Mouse (Mus musculus): ENCODE data around the gene Npdc1. TPM values are rescaled to one million over a fixed set of nuclear protein-coding genes. Genes with fewer than 3 reads are reported as not detected.

Gene Npdc1
- polyA plus RNA-seq, 1 experiment from 2014 or later, result 31.6 TPM

- ATAC-seq (ENCODE audit: low read depth), result no peak
- peaks cover 11% of the 10 kb centered on the region for H3K27me3 ChIP-seq (ENCODE audit: control insufficient read depth, insufficient read depth, low read depth, low read length)
- no peak overlapping the region for H3K4me2 ChIP-seq (ENCODE audit: low read depth, low read length)
- H3K27ac ChIP-seq (ENCODE audit: low read length), result no peak overlapping the region
- no peak overlapping the region for H3K9ac ChIP-seq (ENCODE audit: low read length)
- H3K4me1 ChIP-seq (replicated peaks; ENCODE audit: control insufficient read depth, insufficient read depth, low read length), result peaks cover 10% of the 10 kb centered on the region
- no peaks in the 10 kb centered on the region for H3K9me3 ChIP-seq (ENCODE audit: control insufficient read depth, low read length)
- WGBS, result 75% methylated on average over 17 of the region's 17 CpGs
- H3K36me3 ChIP-seq (ENCODE audit: control insufficient read depth, insufficient read depth, low read length), result no peaks in the 10 kb centered on the region
- no peak overlapping the region for H3K4me3 ChIP-seq (ENCODE audit: low read length)
Measured at GRCm38 (mm10) chr2:25433101-25433500, 34.0 kb downstream of the Npdc1 start.

GRCm38 (mm10) chr2:25434292-25434691, 35.1 kb downstream of the Npdc1 start:
- Histone ChIP-seq H3K27me3 (ENCODE audit: control insufficient read depth, insufficient read depth, low read depth, low read length) (peaks cover 7% of the 10 kb centered on the region), H3K27ac (ENCODE audit: low read length) (no peak overlapping the region), H3K4me1 (replicated peaks; ENCODE audit: control insufficient read depth, insufficient read depth, low read length) (peaks cover 5% of the 10 kb centered on the region; the same call in 1 of the 2 replicates), H3K9me3 (ENCODE audit: control insufficient read depth, low read length) (no peaks in the 10 kb centered on the region), H3K4me3 (ENCODE audit: low read length) (no peak overlapping the region), H3K36me3 (ENCODE audit: control insufficient read depth, insufficient read depth, low read length) (no peaks in the 10 kb centered on the region), H3K4me2 (ENCODE audit: low read depth, low read length) (no peak overlapping the region), H3K9ac (ENCODE audit: low read length) (no peak overlapping the region)
- no peak for ATAC-seq (ENCODE audit: low read depth)
- 77% methylated on average over 8 of the region's 8 CpGs for WGBS

- 95% methylated on average over 10 of the region's 10 CpGs for WGBS
- ATAC-seq (ENCODE audit: low read depth), result no peak
- H3K36me3 ChIP-seq (ENCODE audit: control insufficient read depth, insufficient read depth, low read length), result no peaks in the 10 kb centered on the region
Measured at GRCm38 (mm10) chr2:25436286-25436820, 37.2 kb downstream of the Npdc1 start.

DNA sequence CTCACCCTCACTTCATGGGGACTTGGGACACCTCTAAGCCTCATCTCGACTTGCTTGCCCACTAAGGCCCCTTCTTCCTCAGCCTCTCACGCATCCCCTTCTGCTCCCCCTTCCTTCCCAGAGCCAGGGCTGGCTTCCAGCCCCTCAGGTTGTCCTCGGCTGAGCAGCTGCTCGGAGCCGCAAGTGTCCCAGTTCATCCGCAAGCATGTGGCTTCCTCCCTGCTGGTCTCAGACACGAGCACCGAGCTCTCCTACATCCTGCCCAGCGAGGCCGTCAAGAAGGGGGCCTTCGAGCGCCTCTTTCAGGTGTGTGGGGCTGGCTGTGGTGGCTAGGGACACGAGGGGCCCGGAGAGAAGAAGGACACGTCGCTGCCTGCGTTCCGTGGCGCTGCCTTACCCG, 41.9 kb downstream of the Npdc1 start:
- Histone ChIP-seq H3K9ac (ENCODE audit: low read length) (no peak overlapping the region), H3K4me3 (ENCODE audit: low read length) (no peak overlapping the region), H3K27ac (ENCODE audit: low read length) (no peak overlapping the region), H3K36me3 (ENCODE audit: control insufficient read depth, insufficient read depth, low read length) (no peaks in the 10 kb centered on the region), H3K27me3 (ENCODE audit: control insufficient read depth, insufficient read depth, low read depth, low read length) (no peaks in the 10 kb centered on the region), H3K4me1 (replicated peaks; ENCODE audit: control insufficient read depth, insufficient read depth, low read length) (no peaks in the 10 kb centered on the region), H3K4me2 (ENCODE audit: low read depth, low read length) (no peak overlapping the region), H3K9me3 (ENCODE audit: control insufficient read depth, low read length) (no peaks in the 10 kb centered on the region)
- no peak for ATAC-seq (ENCODE audit: low read depth)
- 78% methylated on average over 20 of the region's 20 CpGs for WGBS

More at GRCm38 (mm10) chr2:25436286-25436820, 37.2 kb downstream of the Npdc1 start:
- Histone ChIP-seq H3K27me3 (ENCODE audit: control insufficient read depth, insufficient read depth, low read depth, low read length) (no peaks in the 10 kb centered on the region), H3K4me3 (ENCODE audit: low read length) (no peak overlapping the region), H3K4me2 (ENCODE audit: low read depth, low read length) (no peak overlapping the region), H3K27ac (ENCODE audit: low read length) (no peak overlapping the region), H3K9ac (ENCODE audit: low read length) (no peak overlapping the region), H3K4me1 (replicated peaks; ENCODE audit: control insufficient read depth, insufficient read depth, low read length) (no peaks in the 10 kb centered on the region), H3K9me3 (ENCODE audit: control insufficient read depth, low read length) (no peaks in the 10 kb centered on the region)

DNA sequence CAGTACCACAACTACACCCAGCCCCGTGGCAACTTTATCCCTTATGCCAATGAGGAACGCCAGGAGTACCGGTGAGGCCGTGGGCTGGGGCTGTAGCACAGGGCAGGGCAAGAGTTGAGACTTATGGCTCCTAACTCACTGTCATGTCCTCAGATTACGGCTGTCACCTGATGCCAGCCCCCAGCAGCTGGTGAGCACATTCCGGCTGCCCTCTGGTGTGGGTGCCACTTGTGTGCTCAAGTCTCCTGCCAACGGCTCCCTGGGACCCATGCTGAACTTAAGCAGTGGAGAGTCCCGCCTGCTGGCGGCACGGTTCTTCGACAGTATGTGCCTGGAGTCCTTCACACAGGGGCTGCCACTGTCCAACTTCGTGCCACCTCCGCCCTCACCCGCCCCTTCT, 43.5 kb downstream of the Npdc1 start:
- no peak overlapping the region for H3K4me3 ChIP-seq (ENCODE audit: low read length)
- H3K4me2 ChIP-seq (ENCODE audit: low read depth, low read length), result no peak overlapping the region
- ATAC-seq (ENCODE audit: low read depth), result no peak
- no peaks in the 10 kb centered on the region for H3K9me3 ChIP-seq (ENCODE audit: control insufficient read depth, low read length)
- no peaks in the 10 kb centered on the region for H3K27me3 ChIP-seq (ENCODE audit: control insufficient read depth, insufficient read depth, low read depth, low read length)
- H3K36me3 ChIP-seq (ENCODE audit: control insufficient read depth, insufficient read depth, low read length), result no peaks in the 10 kb centered on the region
- no peak overlapping the region for H3K27ac ChIP-seq (ENCODE audit: low read length)
- no peaks in the 10 kb centered on the region for H3K4me1 ChIP-seq (replicated peaks; ENCODE audit: control insufficient read depth, insufficient read depth, low read length)
- no peak overlapping the region for H3K9ac ChIP-seq (ENCODE audit: low read length)
- 87% methylated on average over 14 of the region's 14 CpGs for WGBS

GRCm38 (mm10) chr2:25450853-25451647, 51.9 kb downstream of the Npdc1 start:
- Histone ChIP-seq H3K36me3 (ENCODE audit: control insufficient read depth, insufficient read depth, low read length) (no peaks in the 10 kb centered on the region), H3K9ac (ENCODE audit: low read length) (no peak overlapping the region), H3K27ac (ENCODE audit: low read length) (no peak overlapping the region), H3K4me2 (ENCODE audit: low read depth, low read length) (no peak overlapping the region), H3K4me3 (ENCODE audit: low read length) (no peak overlapping the region), H3K9me3 (ENCODE audit: control insufficient read depth, low read length) (no peaks in the 10 kb centered on the region), H3K4me1 (replicated peaks; ENCODE audit: control insufficient read depth, insufficient read depth, low read length) (peaks cover 5% of the 10 kb centered on the region; the same call in 1 of the 2 replicates), H3K27me3 (ENCODE audit: control insufficient read depth, insufficient read depth, low read depth, low read length) (no peaks in the 10 kb centered on the region)
- WGBS, result 75% methylated on average over 8 of the region's 8 CpGs
- no peak; the same call in 1 of the 2 replicates for ATAC-seq (ENCODE audit: low read depth)

GRCm38 (mm10) chr2:25452951-25453350, 53.8 kb downstream of the Npdc1 start:
- Histone ChIP-seq H3K27me3 (ENCODE audit: control insufficient read depth, insufficient read depth, low read depth, low read length) (no peaks in the 10 kb centered on the region), H3K4me3 (ENCODE audit: low read length) (no peak overlapping the region), H3K4me1 (replicated peaks; ENCODE audit: control insufficient read depth, insufficient read depth, low read length) (peaks cover 7% of the 10 kb centered on the region; the same call in 1 of the 2 replicates), H3K9me3 (ENCODE audit: control insufficient read depth, low read length) (no peaks in the 10 kb centered on the region), H3K27ac (ENCODE audit: low read length) (no peak overlapping the region), H3K9ac (ENCODE audit: low read length) (no peak overlapping the region), H3K4me2 (ENCODE audit: low read depth, low read length) (no peak overlapping the region), H3K36me3 (ENCODE audit: control insufficient read depth, insufficient read depth, low read length) (no peaks in the 10 kb centered on the region)
- 25% methylated on average over 1 of the region's 1 CpGs for WGBS
- no peak for ATAC-seq (ENCODE audit: low read depth)

- Histone ChIP-seq H3K9me3 (ENCODE audit: control insufficient read depth, low read length) (no peaks in the 10 kb centered on the region), H3K4me3 (ENCODE audit: low read length) (peak within 1 kb of the TSS; percentile 34)
- peak; percentile 58 for ATAC-seq (ENCODE audit: low read depth)
Measured at GRCm38 (mm10) chr2:25456205-25456953, 57.2 kb downstream of the Npdc1 start, which contains the start of gene Clic3. Gene Clic3 (plus strand): TSS chr2:25456838.

More at GRCm38 (mm10) chr2:25456205-25456953, 57.2 kb downstream of the Npdc1 start, which contains the start of gene Clic3:
- Histone ChIP-seq H3K4me2 (ENCODE audit: low read depth, low read length) (peak within 1 kb of the TSS; percentile 36), H3K27ac (ENCODE audit: low read length) (peak within 1 kb of the TSS; percentile 91), H3K36me3 (ENCODE audit: control insufficient read depth, insufficient read depth, low read length) (no peaks in the 10 kb centered on the region), H3K27me3 (ENCODE audit: control insufficient read depth, insufficient read depth, low read depth, low read length) (no peaks in the 10 kb centered on the region), H3K9ac (ENCODE audit: low read length) (peak within 1 kb of the TSS; percentile 53), H3K4me1 (replicated peaks; ENCODE audit: control insufficient read depth, insufficient read depth, low read length) (peaks cover 31% of the 10 kb centered on the region)
- 43% methylated on average over 14 of the region's 14 CpGs for WGBS

All from lung, embryonic 16.5 days (tissue).